Mouse (Mus musculus) bone marrow macrophage, adult 2 months (primary cell): ENCODE measurements around the gene Mid1. TPM values are rescaled to one million over a fixed set of nuclear protein-coding genes. Genes with fewer than 3 reads are reported as not detected.

Experiments
- H3K27ac ChIP-seq: 2 replicates; pipeline ENCODE4 v1.5.1; 2012; ENCODE audit warnings: low read depth, low read length; ENCODE audit not compliant: insufficient read depth
- H3K4me1 ChIP-seq: 2 replicates; pipeline ENCODE4 v1.6.1; 2012; ENCODE audit warnings: low read length; ENCODE audit not compliant: control insufficient read depth, insufficient read depth
- H3K4me3 ChIP-seq: 2 replicates; pipeline ENCODE4 v1.5.1; 2012; ENCODE audit warnings: mild to moderate bottlenecking, low read length, moderate library complexity; ENCODE audit not compliant: insufficient read depth
- CTCF ChIP-seq: IDR thresholded peaks from 2 replicates; pipeline ENCODE4 v1.5.1; 2012; ENCODE audit warnings: low read depth, mild to moderate bottlenecking, low read length, moderate library complexity
- POLR2A ChIP-seq: IDR thresholded peaks from 2 replicates; pipeline ENCODE4 v1.6.1; 2012; ENCODE audit warnings: mild to moderate bottlenecking, low read depth, low read length, borderline replicate concordance
- polyA plus RNA-seq: library from polyadenylated mRNA; stranded (reverse); fragments of >200 nt; gene quantifications from 2 replicates; pipeline ENCODE4 v1.2.4, GENCODE M21; 2012; ENCODE audit not compliant: missing spikeins, insufficient read depth, insufficient read length

Mid1 gene
- polyA plus RNA-seq, 1 experiment = 22.0 TPM

DNA sequence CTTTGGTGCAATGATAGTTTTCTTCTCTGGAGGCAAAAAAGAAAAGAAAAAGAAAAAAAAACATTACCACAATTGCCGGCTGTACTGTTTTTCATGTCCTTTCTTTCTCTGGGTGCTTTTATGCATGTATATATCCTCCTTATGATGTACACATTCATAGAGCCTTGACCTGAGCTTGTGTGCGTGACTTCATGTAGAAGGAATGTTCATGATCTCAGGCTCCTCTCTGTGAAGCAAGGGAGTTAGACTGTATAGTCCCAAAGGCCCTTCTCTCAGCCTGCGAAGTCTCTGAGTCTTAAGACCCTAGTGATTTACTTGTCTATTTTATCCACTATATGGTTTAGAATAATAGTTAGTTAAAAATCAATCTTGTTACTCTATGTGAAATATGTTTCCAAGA, 73.0 kb downstream of the Mid1 start:
- H3K4me1 ChIP-seq = no peaks in the 10 kb centered on the region
- H3K4me3 ChIP-seq = no peak overlapping the region
- TF ChIP-seq CTCF (no peak), POLR2A (no peak)
- H3K27ac ChIP-seq = no peak overlapping the region

DNA sequence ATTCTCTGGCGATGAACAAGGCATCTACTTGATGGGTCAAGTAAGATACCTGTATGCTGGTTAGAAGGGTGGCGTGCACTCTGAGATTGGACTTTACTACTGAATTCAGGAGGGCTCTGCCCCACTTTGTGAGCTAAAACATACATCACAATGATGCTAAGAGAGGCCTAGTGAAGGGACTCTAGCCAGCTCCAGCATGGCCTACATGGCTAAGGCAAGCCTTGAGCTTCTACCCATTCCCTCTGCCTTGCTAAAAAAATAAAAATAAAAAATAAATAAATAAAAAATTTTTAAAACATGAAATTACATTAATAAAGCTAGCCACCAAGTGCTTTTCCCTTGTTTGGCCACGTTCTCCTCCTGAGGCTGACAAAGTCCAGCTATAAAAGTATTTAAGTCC, 94.5 kb downstream of the Mid1 start, which contains the start of gene 4933400A11Rik:
Gene 4933400A11Rik (minus strand): TSS at position 101 of the 400 bp plus-strand sequence.
- H3K4me3 ChIP-seq = no peak within 1 kb of the TSS
- TF ChIP-seq POLR2A (no peak), CTCF (no peak)
- no peak within 1 kb of the TSS for H3K27ac ChIP-seq
- H3K4me1 ChIP-seq = no peaks in the 10 kb centered on the region

DNA sequence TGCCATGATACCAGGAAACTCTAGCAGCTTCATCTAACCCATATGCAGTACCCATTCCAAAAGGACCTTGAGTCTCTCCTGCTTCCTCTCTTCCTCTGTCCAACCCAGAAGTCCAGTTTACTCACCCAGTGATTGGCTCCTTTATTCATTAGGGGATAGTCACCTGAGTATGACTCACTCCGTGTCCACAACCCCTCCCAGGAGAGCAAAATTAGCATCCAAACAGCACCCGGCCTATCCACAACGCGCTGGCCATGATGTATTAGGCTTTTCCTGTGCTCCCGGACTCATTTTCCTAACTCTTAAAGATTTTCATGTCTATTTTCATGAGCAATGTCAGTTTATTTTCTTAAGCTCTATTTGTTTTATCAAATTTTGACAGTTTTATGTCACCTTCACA, 104.7 kb downstream of the Mid1 start:
- H3K4me3 ChIP-seq = no peak overlapping the region
- peaks cover 5% of the 10 kb centered on the region for H3K4me1 ChIP-seq
- H3K27ac ChIP-seq = no peak overlapping the region
- TF ChIP-seq CTCF (no peak), POLR2A (no peak)

DNA sequence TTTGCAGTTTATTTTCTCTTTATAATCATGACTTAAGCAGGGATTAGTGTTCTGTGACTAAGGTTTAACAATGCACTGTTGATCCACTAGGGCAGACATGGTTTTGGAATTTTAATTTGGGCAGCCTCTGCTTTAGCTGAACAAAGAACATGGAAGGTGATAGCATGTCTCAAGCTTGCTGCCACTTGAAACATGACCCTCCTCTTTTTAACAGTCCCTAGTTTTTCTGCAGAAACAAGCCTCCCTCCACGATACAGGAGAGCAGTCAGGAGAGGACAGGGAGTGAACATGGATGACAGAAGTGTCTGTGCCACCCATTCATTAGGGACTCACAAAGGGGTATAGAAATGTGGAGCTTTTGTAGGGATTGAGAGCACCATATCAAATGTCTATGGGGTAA, 107.9 kb downstream of the Mid1 start:
- Histone ChIP-seq H3K4me3 (no peak overlapping the region), H3K4me1 (peaks cover 7% of the 10 kb centered on the region), H3K27ac (no peak overlapping the region)
- TF ChIP-seq POLR2A (no peak), CTCF (no peak)

DNA sequence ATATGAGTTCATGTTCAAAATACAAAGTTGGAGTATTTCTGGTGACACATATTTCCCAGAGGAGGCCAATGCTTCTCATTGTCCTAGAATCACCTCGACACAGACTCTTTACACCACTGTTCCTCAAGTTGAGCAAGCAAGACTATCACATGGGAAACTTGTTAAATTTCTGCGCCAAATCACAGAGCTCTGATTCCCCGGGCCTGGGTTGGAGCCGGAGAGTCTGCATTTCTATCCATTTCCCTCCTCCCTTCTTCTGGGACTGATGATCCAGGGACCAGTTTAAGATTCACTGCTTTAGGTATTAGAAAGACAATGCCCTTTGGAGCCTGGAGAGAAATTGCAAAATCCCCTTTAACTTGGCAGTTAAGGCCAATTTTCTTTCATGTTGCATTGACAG, 109.4 kb downstream of the Mid1 start:
- 0 out of 2 replicates have a peak overlapping the region, but pooled peaks have one; percentile 36 for H3K27ac ChIP-seq
- no peak overlapping the region for H3K4me3 ChIP-seq
- peaks cover 7% of the 10 kb centered on the region for H3K4me1 ChIP-seq
- no peak for TF ChIP-seq CTCF

DNA sequence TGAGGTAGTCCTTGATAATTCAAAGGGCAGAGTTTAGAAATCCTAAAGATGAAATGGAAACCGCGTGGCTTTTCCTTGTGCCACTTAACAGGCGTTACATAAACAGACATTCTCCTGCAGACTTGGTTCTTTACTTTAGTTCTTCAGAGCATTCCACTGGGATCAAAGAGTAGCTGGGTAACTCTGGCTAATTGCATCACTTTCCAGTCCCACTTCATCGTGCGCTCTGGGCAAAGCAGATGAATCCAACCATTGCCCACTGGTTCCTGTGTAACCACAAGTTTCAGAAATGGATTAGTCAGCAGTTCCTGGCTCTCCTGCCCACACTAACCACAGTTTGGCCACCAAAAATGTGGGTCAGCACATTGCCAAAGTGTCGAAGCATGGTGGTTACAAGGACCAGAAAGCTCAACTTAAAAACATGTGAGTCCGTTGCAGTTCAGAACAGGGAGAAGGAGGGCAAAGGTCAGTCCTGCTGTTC, 109.9 kb downstream of the Mid1 start:
- TF ChIP-seq CTCF (no peak), POLR2A (no peak)
- Histone ChIP-seq H3K4me3 (no peak overlapping the region), H3K4me1 (peaks cover 7% of the 10 kb centered on the region), H3K27ac (0 out of 2 replicates have a peak overlapping the region, but pooled peaks have one; percentile 36)

DNA sequence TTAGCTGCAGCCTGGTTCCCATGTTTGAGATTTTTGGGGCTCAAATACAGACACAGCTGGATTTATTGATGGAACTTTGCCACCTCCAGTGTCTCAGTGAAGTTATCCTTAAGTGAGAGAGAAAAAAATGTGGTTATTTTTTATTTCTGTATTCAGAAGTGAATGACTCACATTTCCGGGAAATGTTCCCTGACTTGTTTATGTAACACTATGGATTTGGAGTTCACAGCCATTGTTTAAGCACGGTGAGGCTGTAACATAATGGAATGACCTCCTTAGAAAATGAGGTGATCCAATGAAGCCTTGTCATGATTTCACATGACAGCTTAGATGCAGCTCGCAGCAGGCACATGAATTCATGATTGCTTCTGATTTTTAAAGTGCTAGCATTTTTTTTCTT, 112.1 kb downstream of the Mid1 start:
- TF ChIP-seq POLR2A (no peak), CTCF (no peak)
- no peak overlapping the region for H3K4me3 ChIP-seq

DNA sequence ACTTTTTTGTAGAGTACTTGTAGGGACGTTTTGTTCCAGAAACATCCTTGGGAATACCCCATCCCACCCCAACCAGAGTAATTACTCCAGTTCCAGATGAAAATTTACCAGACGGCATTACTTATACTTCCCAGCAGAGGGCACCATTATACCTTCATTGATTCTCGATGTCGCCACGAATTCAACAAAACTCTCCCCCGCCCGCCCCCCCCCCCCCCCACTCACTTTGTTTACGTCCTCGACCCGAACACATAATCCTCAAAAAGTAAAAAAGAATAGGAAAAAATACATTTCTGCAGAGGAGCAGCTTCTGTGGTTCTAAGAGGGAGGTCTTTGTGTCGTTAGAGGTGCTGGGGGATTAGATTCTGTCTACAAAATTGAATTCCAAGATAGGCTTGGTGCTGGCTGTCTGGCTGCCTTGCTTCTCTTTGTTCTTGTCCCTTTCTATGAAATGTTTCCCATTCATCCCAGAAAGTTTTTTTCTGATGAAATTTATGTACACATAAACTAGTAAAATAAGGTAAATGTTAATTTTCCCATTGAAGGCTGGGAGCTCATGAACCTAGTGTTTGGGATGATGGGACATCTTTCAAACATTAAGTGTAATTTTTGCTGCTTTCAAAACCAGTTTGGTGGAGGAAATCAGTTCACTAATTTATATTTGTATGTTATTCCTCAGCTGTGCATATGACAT, 114.1 kb downstream of the Mid1 start:
- no peak overlapping the region for H3K27ac ChIP-seq
- no peak for TF ChIP-seq CTCF
- no peak for TF ChIP-seq POLR2A
- peaks cover 8% of the 10 kb centered on the region for H3K4me1 ChIP-seq
- no peak overlapping the region for H3K4me3 ChIP-seq

More for the DNA sequence above, 112.1 kb downstream of the Mid1 start:
- peaks cover 7% of the 10 kb centered on the region for H3K4me1 ChIP-seq
- no peak overlapping the region for H3K27ac ChIP-seq

DNA sequence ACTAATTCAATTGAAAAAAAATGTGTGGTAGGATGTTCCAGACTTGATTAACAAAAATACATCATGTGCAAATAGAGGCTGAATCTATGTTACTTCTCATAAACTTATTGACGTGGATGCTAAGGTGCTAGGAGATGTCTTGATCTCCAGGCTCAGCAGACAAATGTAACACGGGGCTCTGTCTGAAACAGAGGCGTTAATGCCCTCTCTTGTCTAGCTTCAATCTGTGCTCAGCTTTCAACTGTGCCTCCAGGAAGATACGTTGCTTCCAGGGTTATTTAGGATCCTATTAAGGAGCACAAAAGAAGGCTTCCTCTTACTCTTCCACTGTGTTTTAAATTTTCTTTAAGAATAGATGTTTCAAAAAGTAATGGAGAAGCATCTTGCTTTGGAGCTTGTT, 115.2 kb downstream of the Mid1 start:
- Histone ChIP-seq H3K4me3 (no peak overlapping the region), H3K27ac (no peak overlapping the region), H3K4me1 (peaks cover 4% of the 10 kb centered on the region)
- TF ChIP-seq POLR2A = no peak

DNA sequence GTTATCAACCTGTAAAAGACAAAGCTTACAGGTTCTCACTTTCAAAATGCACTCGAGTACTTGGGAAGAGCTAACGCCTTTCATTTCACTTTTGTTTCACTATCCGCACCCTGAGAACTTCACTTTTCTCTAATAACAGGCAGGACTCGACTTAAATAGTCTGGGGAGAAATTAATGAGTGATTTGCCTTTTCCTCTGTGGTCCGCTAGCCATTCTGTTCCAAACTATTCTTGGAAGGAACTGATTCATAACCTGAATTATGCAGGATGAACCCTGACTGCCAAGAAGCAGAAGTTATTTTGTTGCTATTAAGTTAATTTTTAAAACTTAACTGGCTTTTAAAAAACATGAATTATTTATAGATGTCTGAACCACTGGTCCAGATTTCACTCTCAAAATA, 120.8 kb downstream of the Mid1 start:
- Histone ChIP-seq H3K4me1 (peaks cover 3% of the 10 kb centered on the region; the same call in 1 of the 2 replicates), H3K27ac (no peak overlapping the region), H3K4me3 (no peak overlapping the region)
- TF ChIP-seq CTCF = no peak
- TF ChIP-seq POLR2A = no peak

DNA sequence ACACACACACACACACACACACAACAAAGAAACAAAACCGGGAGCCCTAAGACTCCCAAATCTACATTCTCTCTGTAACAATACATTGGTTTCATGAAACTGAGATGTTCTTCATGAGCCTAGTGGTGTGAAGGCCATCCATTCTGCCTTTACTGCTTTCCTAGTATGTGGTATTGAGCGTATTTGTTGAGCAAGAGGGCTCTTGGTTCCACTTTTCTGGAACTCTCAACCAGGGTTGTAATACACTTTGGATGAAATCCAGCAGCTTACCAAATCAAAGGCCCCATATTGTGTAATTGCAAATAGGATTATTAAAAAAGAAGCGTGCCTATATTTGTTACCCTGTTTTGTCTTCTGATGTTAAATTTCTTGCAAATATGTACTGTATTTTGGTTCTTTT, 122.7 kb downstream of the Mid1 start:
- Histone ChIP-seq H3K27ac (no peak overlapping the region), H3K4me3 (no peak overlapping the region), H3K4me1 (peaks cover 3% of the 10 kb centered on the region; the same call in 1 of the 2 replicates)
- TF ChIP-seq CTCF (no peak), POLR2A (no peak)

DNA sequence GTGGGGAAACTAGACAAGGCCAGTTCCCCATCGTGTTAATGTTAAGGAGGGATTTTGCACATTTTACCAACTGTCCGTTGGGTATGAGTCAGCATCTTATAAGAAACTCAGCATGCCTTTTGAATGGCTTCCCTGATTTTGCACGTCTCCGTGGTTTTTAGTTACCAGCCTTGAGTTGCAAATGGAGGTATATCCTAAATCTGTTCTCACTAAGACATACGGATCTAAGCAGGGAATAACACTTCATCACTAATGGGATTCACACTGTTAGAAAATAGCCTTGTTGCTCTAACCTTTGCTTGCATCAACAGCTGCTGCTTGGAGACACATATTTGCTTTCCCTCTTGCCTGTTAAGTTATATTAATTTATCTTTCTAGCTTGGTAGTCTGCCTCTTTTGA, 126.3 kb downstream of the Mid1 start:
- no peak overlapping the region for H3K27ac ChIP-seq
- no peak for TF ChIP-seq POLR2A
- TF ChIP-seq CTCF = no peak
- H3K4me1 ChIP-seq = no peaks in the 10 kb centered on the region
- H3K4me3 ChIP-seq = no peak overlapping the region
